Mouse (Mus musculus) forebrain, embryonic 13.5 days (tissue): ENCODE data around the gene Pnkp. TPM values are rescaled to one million over a fixed set of nuclear protein-coding genes. Genes with fewer than 3 reads are reported as not detected.
A peak's percentile ranks its signal among the peaks of the same experiment; 100 is the strongest.

Source experiments
- ATAC-seq: fragments of 200-750 bp; cut with Nextera tagmentation; 2 replicates; pipeline ENCODE4 v1.8.0; 2017
- H3K27ac ChIP-seq: fragments of 300-500 bp; sonication (generic); 2 replicates; pipeline ENCODE4 v1.5.1; 2015; ENCODE audit warnings: inconsistent platforms, mild to moderate bottlenecking, moderate library complexity
- H3K27me3 ChIP-seq: fragments of 300-500 bp; sonication (generic); 2 replicates; pipeline ENCODE4 v1.6.1; 2015; ENCODE audit warnings: mild to moderate bottlenecking, inconsistent platforms
- H3K36me3 ChIP-seq: fragments of 300-500 bp; sonication (generic); 2 replicates; pipeline ENCODE4 v1.6.1; 2015; ENCODE audit warnings: mild to moderate bottlenecking, inconsistent platforms; ENCODE audit not compliant: poor library complexity, severe bottlenecking
- H3K4me1 ChIP-seq: fragments of 300-500 bp; sonication (generic); 2 replicates; pipeline ENCODE4 v1.6.1; 2015; ENCODE audit warnings: inconsistent platforms
- H3K4me2 ChIP-seq: fragments of 300-500 bp; sonication (generic); 2 replicates; pipeline ENCODE4 v1.6.1; 2015; ENCODE audit warnings: inconsistent platforms, mild to moderate bottlenecking, moderate library complexity
- H3K4me3 ChIP-seq: fragments of 300-500 bp; sonication (generic); 2 replicates; pipeline ENCODE4 v1.5.1; 2015; ENCODE audit warnings: mild to moderate bottlenecking, inconsistent platforms
- H3K9ac ChIP-seq: fragments of 300-500 bp; sonication (generic); 2 replicates; pipeline ENCODE4 v1.6.1; 2015; ENCODE audit warnings: mild to moderate bottlenecking, inconsistent platforms
- H3K9me3 ChIP-seq: fragments of 300-500 bp; sonication (generic); replicated peaks from 2 replicates; pipeline ENCODE4 v1.6.1; 2016; ENCODE audit warnings: inconsistent platforms
- WGBS: fragments of 180-500 bp; shearing (Covaris S2); methylation state at CpG from one replicate; pipeline ENCODE4 v1.1.7; 2015; 5-methylcytosine and 5-hydroxymethylcytosine counted together
- polyA plus RNA-seq: library from polyadenylated mRNA; unstranded; fragments of >200 nt; fragmentation: Nextera tagmentation; extraction: Ambion mirVana; gene quantifications from 2 replicates; pipeline ENCODE4 v1.2.1, GENCODE M21; 2015

The Pnkp gene
- polyA plus RNA-seq, 1 experiment from 2014 or later, result 34.9 TPM

- peak overlapping the region; percentile 84 for H3K4me3 ChIP-seq
- peaks cover 16% of the 10 kb centered on the region; the same call in 1 of the 2 replicates for H3K36me3 ChIP-seq
- peak overlapping the region; percentile 84 for H3K4me2 ChIP-seq
- WGBS, result 29% methylated on average over 3 of the region's 3 CpGs
- no peaks in the 10 kb centered on the region for H3K27me3 ChIP-seq
- peaks cover 53% of the 10 kb centered on the region for H3K4me1 ChIP-seq
- peak overlapping the region; percentile 94 for H3K27ac ChIP-seq
- no peaks in the 10 kb centered on the region for H3K9me3 ChIP-seq
- ATAC-seq, result no peak
- peak overlapping the region; percentile 95 for H3K9ac ChIP-seq
These were observed 39.5 kb upstream of the Pnkp start for GRCm38 (mm10) chr7:44817441-44817840.

- H3K9ac ChIP-seq, result peak overlapping the region; percentile 95
- H3K27me3 ChIP-seq, result no peaks in the 10 kb centered on the region
- peaks cover 59% of the 10 kb centered on the region for H3K4me1 ChIP-seq
- H3K27ac ChIP-seq, result peak overlapping the region; percentile 94
- H3K4me2 ChIP-seq, result peak overlapping the region; percentile 84
- H3K9me3 ChIP-seq, result no peaks in the 10 kb centered on the region
- peak overlapping the region; percentile 84 for H3K4me3 ChIP-seq
- WGBS, result 13% methylated on average over 2 of the region's 2 CpGs
- no peak for ATAC-seq
- H3K36me3 ChIP-seq, result peaks cover 9% of the 10 kb centered on the region; the same call in 1 of the 2 replicates
These were observed 38.8 kb upstream of the Pnkp start for GRCm38 (mm10) chr7:44818164-44818563.

GRCm38 (mm10) chr7:44818751-44819235, 38.1 kb upstream of the Pnkp start:
- WGBS, result 31% methylated on average over 6 of the region's 6 CpGs

GRCm38 (mm10) chr7:44819391-44819790, 37.5 kb upstream of the Pnkp start:
- Histone ChIP-seq H3K27me3 (no peaks in the 10 kb centered on the region), H3K27ac (peak overlapping the region; percentile 94), H3K4me3 (peak overlapping the region; percentile 84), H3K4me1 (peaks cover 67% of the 10 kb centered on the region), H3K9me3 (no peaks in the 10 kb centered on the region), H3K9ac (peak overlapping the region; percentile 95), H3K36me3 (no peaks in the 10 kb centered on the region), H3K4me2 (peak overlapping the region; percentile 84)
- 99% methylated on average over 2 of the region's 2 CpGs for WGBS
- ATAC-seq, result no peak

More at GRCm38 (mm10) chr7:44818751-44819235, 38.1 kb upstream of the Pnkp start:
- Histone ChIP-seq H3K9me3 (no peaks in the 10 kb centered on the region), H3K27me3 (no peaks in the 10 kb centered on the region), H3K4me1 (peaks cover 65% of the 10 kb centered on the region), H3K4me2 (peak overlapping the region; percentile 84), H3K4me3 (peak overlapping the region; percentile 84), H3K9ac (peak overlapping the region; percentile 95), H3K27ac (peak overlapping the region; percentile 94), H3K36me3 (0 out of 2 replicates have a peak, but pooled peaks cover 3% of the 10 kb centered on the region)
- no peak for ATAC-seq

GRCm38 (mm10) chr7:44819863-44820262, 37.1 kb upstream of the Pnkp start:
- no peaks in the 10 kb centered on the region for H3K27me3 ChIP-seq
- peak overlapping the region; percentile 84; the same call in 1 of the 2 replicates for H3K4me3 ChIP-seq
- H3K27ac ChIP-seq, result no peak overlapping the region
- no peaks in the 10 kb centered on the region for H3K9me3 ChIP-seq
- peak overlapping the region; percentile 95 for H3K9ac ChIP-seq
- H3K4me1 ChIP-seq, result peaks cover 64% of the 10 kb centered on the region
- WGBS, result 75% methylated on average over 5 of the region's 5 CpGs
- H3K4me2 ChIP-seq, result peak overlapping the region; percentile 84
- no peak for ATAC-seq
- H3K36me3 ChIP-seq, result no peaks in the 10 kb centered on the region

GRCm38 (mm10) chr7:44820525-44820924, 36.4 kb upstream of the Pnkp start:
- Histone ChIP-seq H3K4me3 (no peak overlapping the region), H3K9ac (0 out of 2 replicates have a peak overlapping the region, but pooled peaks have one; percentile 34), H3K36me3 (peaks cover 1% of the 10 kb centered on the region; the same call in 1 of the 2 replicates), H3K9me3 (no peaks in the 10 kb centered on the region), H3K4me1 (peaks cover 58% of the 10 kb centered on the region), H3K27me3 (no peaks in the 10 kb centered on the region), H3K4me2 (peak overlapping the region; percentile 84; the same call in 1 of the 2 replicates), H3K27ac (no peak overlapping the region)
- 82% methylated on average over 3 of the region's 3 CpGs for WGBS
- no peak for ATAC-seq

GRCm38 (mm10) chr7:44821666-44822448, 35.1 kb upstream of the Pnkp start:
- Histone ChIP-seq H3K36me3 (peaks cover 6% of the 10 kb centered on the region; the same call in 1 of the 2 replicates), H3K9ac (no peak overlapping the region), H3K4me3 (no peak overlapping the region), H3K4me1 (peaks cover 58% of the 10 kb centered on the region), H3K9me3 (no peaks in the 10 kb centered on the region), H3K27ac (no peak overlapping the region), H3K4me2 (no peak overlapping the region; the same call in 1 of the 2 replicates), H3K27me3 (no peaks in the 10 kb centered on the region)
- ATAC-seq, result no peak
- 86% methylated on average over 7 of the region's 7 CpGs for WGBS

- Histone ChIP-seq H3K27ac (no peak overlapping the region), H3K4me1 (peaks cover 42% of the 10 kb centered on the region), H3K4me2 (no peak overlapping the region), H3K9ac (no peak overlapping the region), H3K4me3 (no peak overlapping the region), H3K36me3 (peaks cover 13% of the 10 kb centered on the region), H3K27me3 (no peaks in the 10 kb centered on the region), H3K9me3 (no peaks in the 10 kb centered on the region)
- ATAC-seq, result no peak
- WGBS, result 37% methylated on average over 7 of the region's 7 CpGs
These were observed 33.5 kb upstream of the Pnkp start for GRCm38 (mm10) chr7:44823409-44823808.

GRCm38 (mm10) chr7:44824872-44825271, 32.1 kb upstream of the Pnkp start:
- 22% methylated on average over 3 of the region's 3 CpGs for WGBS
- Histone ChIP-seq H3K4me2 (no peak overlapping the region), H3K36me3 (peaks cover 27% of the 10 kb centered on the region), H3K9ac (no peak overlapping the region), H3K27ac (no peak overlapping the region), H3K4me3 (no peak overlapping the region), H3K27me3 (no peaks in the 10 kb centered on the region), H3K9me3 (no peaks in the 10 kb centered on the region), H3K4me1 (peaks cover 28% of the 10 kb centered on the region)
- peak; percentile 70 for ATAC-seq

GRCm38 (mm10) chr7:44826771-44827170, 30.2 kb upstream of the Pnkp start:
- H3K4me3 ChIP-seq, result no peak overlapping the region
- no peaks in the 10 kb centered on the region for H3K27me3 ChIP-seq
- 89% methylated on average over 3 of the region's 3 CpGs for WGBS
- no peak overlapping the region for H3K4me2 ChIP-seq
- no peak overlapping the region for H3K27ac ChIP-seq
- ATAC-seq, result no peak
- peaks cover 13% of the 10 kb centered on the region for H3K4me1 ChIP-seq
- no peak overlapping the region for H3K9ac ChIP-seq
- peaks cover 46% of the 10 kb centered on the region for H3K36me3 ChIP-seq
- H3K9me3 ChIP-seq, result no peaks in the 10 kb centered on the region

GRCm38 (mm10) chr7:44828706-44829105, 28.2 kb upstream of the Pnkp start:
- H3K4me1 ChIP-seq, result peaks cover 2% of the 10 kb centered on the region; the same call in 1 of the 2 replicates
- H3K9me3 ChIP-seq, result no peaks in the 10 kb centered on the region
- no peaks in the 10 kb centered on the region for H3K27me3 ChIP-seq
- ATAC-seq, result no peak
- H3K27ac ChIP-seq, result no peak overlapping the region
- H3K9ac ChIP-seq, result no peak overlapping the region
- H3K36me3 ChIP-seq, result peaks cover 52% of the 10 kb centered on the region
- WGBS, result 88% methylated on average over 5 of the region's 5 CpGs
- H3K4me2 ChIP-seq, result no peak overlapping the region
- no peak overlapping the region for H3K4me3 ChIP-seq

GRCm38 (mm10) chr7:44832763-44833162, 24.2 kb upstream of the Pnkp start:
- no peak overlapping the region for H3K27ac ChIP-seq
- H3K27me3 ChIP-seq, result no peaks in the 10 kb centered on the region
- H3K9me3 ChIP-seq, result no peaks in the 10 kb centered on the region
- no peaks in the 10 kb centered on the region for H3K4me1 ChIP-seq
- H3K9ac ChIP-seq, result no peak overlapping the region
- no peak overlapping the region for H3K4me2 ChIP-seq
- no peak overlapping the region for H3K4me3 ChIP-seq
- no peak for ATAC-seq
- WGBS, result 79% methylated on average over 4 of the region's 4 CpGs
- peaks cover 44% of the 10 kb centered on the region for H3K36me3 ChIP-seq
